Mouse (Mus musculus): ENCODE data around the gene Zbtb8a. TPM values are rescaled to one million over a fixed set of nuclear protein-coding genes. Genes with fewer than 3 reads are reported as not detected.

The Zbtb8a gene
- polyA plus RNA-seq, 1 experiment = 20.7 TPM

GRCm38 (mm10) chr4:129336291-129336690 lies 41.6 kb downstream of the Zbtb8a start:
- no peaks in the 10 kb centered on the region for H3K4me1 ChIP-seq (ENCODE audit: control insufficient read depth, insufficient read depth, low read length)
- no peak for TF ChIP-seq EP300 (IDR thresholded peaks at IDR 0.05; ENCODE audit: insufficient read depth, low read depth, low read length)
- TF ChIP-seq POLR2A (IDR thresholded peaks at IDR 0.05; ENCODE audit: insufficient read depth, low read length) = no peak
- TF ChIP-seq CTCF (IDR thresholded peaks at IDR 0.05; ENCODE audit: low read depth, low read length) = no peak
- H3K9me3 ChIP-seq (replicated peaks; ENCODE audit: control insufficient read depth, insufficient read depth, low read length, poor library complexity, severe bottlenecking) = no peaks in the 10 kb centered on the region
- peak overlapping the region; percentile 77 for H3K9ac ChIP-seq (ENCODE audit: low read depth, poor library complexity, severe bottlenecking)
- H3K4me3 ChIP-seq (ENCODE audit: low read depth, low read length) = peak overlapping the region; percentile 84
- no peaks in the 10 kb centered on the region for H3K27me3 ChIP-seq (ENCODE audit: control insufficient read depth, insufficient read depth, low read length, poor library complexity, severe bottlenecking)
- peak overlapping the region; percentile 94 for H3K27ac ChIP-seq (ENCODE audit: insufficient read depth, low read length)
- H3K36me3 ChIP-seq (ENCODE audit: control insufficient read depth, insufficient read depth, low read length, poor library complexity, severe bottlenecking) = peaks cover 29% of the 10 kb centered on the region

DNA sequence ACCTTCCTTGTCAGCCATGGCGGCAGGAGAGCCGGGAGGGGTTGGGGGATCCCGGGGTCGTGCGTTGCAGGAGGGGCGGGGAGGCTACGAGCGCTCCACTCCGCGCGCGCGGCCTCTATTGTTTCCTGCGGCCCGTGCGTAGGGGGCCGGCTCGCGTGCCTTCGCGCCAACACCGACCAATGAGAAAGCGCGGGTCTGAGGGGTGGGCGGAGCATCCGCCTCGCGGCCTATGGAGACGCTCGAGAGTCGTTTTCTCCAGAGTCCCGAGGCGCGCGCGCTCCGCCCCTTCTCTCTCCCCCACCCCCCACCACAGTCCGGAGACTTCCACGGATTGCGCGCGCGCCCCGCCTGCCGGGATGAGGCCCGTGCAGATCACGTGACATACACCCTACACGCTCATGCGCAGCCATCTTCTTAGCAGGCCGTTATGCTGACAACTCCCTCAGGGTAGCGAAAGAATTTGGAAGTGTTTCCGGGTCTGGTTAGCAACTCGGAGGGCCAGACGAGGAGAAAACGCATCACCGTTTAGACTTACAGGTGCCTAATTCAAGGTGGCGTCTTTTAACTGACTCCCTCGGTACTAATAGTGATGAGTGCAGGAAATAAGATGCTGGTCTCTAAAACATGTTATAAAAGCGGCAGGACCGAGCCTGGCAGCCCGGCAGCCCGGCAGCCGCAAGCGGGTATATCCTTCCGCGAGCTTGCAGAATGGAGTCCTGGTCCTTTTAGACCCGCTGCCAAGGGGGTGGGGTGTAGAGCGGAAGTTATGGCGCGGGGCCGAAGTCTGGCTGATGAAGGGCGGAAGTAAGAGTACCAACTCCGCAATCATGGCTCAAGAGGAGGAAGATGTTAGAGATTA lies 42.5 kb downstream of the Zbtb8a start, which contains the start of the genes Rbbp4 and Zbtb8os:
Gene Rbbp4, minus strand, starts transcription at position 155 of the 859 bp plus-strand sequence.
Gene Zbtb8os, plus strand, starts transcription at position 480 of the 859 bp plus-strand sequence.
- peaks cover 36% of the 10 kb centered on the region for H3K36me3 ChIP-seq (ENCODE audit: control insufficient read depth, insufficient read depth, low read length, poor library complexity, severe bottlenecking)
- H3K9me3 ChIP-seq (replicated peaks; ENCODE audit: control insufficient read depth, insufficient read depth, low read length, poor library complexity, severe bottlenecking) = no peaks in the 10 kb centered on the region
- H3K4me3 ChIP-seq (ENCODE audit: low read depth, low read length) = peak within 1 kb of the TSS; percentile 93
- no peaks in the 10 kb centered on the region for H3K27me3 ChIP-seq (ENCODE audit: control insufficient read depth, insufficient read depth, low read length, poor library complexity, severe bottlenecking)
- TF ChIP-seq EP300 (IDR thresholded peaks at IDR 0.05; ENCODE audit: insufficient read depth, low read depth, low read length) (peak; percentile 71; the same call in 1 of the 2 replicates), POLR2A (IDR thresholded peaks at IDR 0.05; ENCODE audit: insufficient read depth, low read length) (peak; percentile 58), CTCF (IDR thresholded peaks at IDR 0.05; ENCODE audit: low read depth, low read length) (no peak)
- no peaks in the 10 kb centered on the region for H3K4me1 ChIP-seq (ENCODE audit: control insufficient read depth, insufficient read depth, low read length)
- peak within 1 kb of the TSS; percentile 96 for H3K9ac ChIP-seq (ENCODE audit: low read depth, poor library complexity, severe bottlenecking)
- H3K27ac ChIP-seq (ENCODE audit: insufficient read depth, low read length) = peak within 1 kb of the TSS; percentile 94

GRCm38 (mm10) chr4:129334677-129335215 lies 43.2 kb downstream of the Zbtb8a start:
- Histone ChIP-seq H3K9ac (ENCODE audit: low read depth, poor library complexity, severe bottlenecking) (peak overlapping the region; percentile 96), H3K27ac (ENCODE audit: insufficient read depth, low read length) (peak overlapping the region; percentile 22), H3K4me3 (ENCODE audit: low read depth, low read length) (peak overlapping the region; percentile 93), H3K4me1 (ENCODE audit: control insufficient read depth, insufficient read depth, low read length) (no peaks in the 10 kb centered on the region), H3K9me3 (replicated peaks; ENCODE audit: control insufficient read depth, insufficient read depth, low read length, poor library complexity, severe bottlenecking) (no peaks in the 10 kb centered on the region), H3K27me3 (ENCODE audit: control insufficient read depth, insufficient read depth, low read length, poor library complexity, severe bottlenecking) (no peaks in the 10 kb centered on the region), H3K36me3 (ENCODE audit: control insufficient read depth, insufficient read depth, low read length, poor library complexity, severe bottlenecking) (peaks cover 39% of the 10 kb centered on the region)
- TF ChIP-seq CTCF (IDR thresholded peaks at IDR 0.05; ENCODE audit: low read depth, low read length) (no peak), EP300 (IDR thresholded peaks at IDR 0.05; ENCODE audit: insufficient read depth, low read depth, low read length) (no peak), POLR2A (IDR thresholded peaks at IDR 0.05; ENCODE audit: insufficient read depth, low read length) (no peak)

DNA sequence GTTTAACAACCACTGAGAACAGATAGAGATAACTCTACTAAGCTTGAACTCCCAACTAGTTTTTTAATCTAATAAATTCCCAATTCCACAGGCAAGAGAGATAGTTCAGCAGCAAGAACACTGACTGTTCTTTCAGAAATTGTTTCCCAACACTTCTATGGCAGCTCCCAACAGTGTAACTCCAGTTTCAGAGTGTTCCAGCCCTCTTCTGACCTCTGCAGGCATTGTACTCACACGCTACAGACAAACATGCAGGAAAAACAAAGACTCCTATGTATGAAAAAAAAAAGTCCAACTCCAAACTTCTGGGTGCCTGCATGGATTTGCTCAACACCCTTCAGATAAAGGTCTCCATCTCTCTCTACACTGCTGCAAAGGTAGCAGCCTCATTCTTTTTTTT lies 45.1 kb downstream of the Zbtb8a start:
- Histone ChIP-seq H3K9me3 (replicated peaks; ENCODE audit: control insufficient read depth, insufficient read depth, low read length, poor library complexity, severe bottlenecking) (no peaks in the 10 kb centered on the region), H3K36me3 (ENCODE audit: control insufficient read depth, insufficient read depth, low read length, poor library complexity, severe bottlenecking) (peaks cover 55% of the 10 kb centered on the region), H3K4me3 (ENCODE audit: low read depth, low read length) (no peak overlapping the region), H3K27ac (ENCODE audit: insufficient read depth, low read length) (no peak overlapping the region), H3K27me3 (ENCODE audit: control insufficient read depth, insufficient read depth, low read length, poor library complexity, severe bottlenecking) (no peaks in the 10 kb centered on the region), H3K4me1 (ENCODE audit: control insufficient read depth, insufficient read depth, low read length) (no peaks in the 10 kb centered on the region), H3K9ac (ENCODE audit: low read depth, poor library complexity, severe bottlenecking) (peak overlapping the region; percentile 43; the same call in 1 of the 2 replicates)
- TF ChIP-seq CTCF (IDR thresholded peaks at IDR 0.05; ENCODE audit: low read depth, low read length) (no peak), POLR2A (IDR thresholded peaks at IDR 0.05; ENCODE audit: insufficient read depth, low read length) (no peak), EP300 (IDR thresholded peaks at IDR 0.05; ENCODE audit: insufficient read depth, low read depth, low read length) (no peak)

GRCm38 (mm10) chr4:129326191-129326590 lies 51.7 kb downstream of the Zbtb8a start:
- H3K27me3 ChIP-seq (ENCODE audit: control insufficient read depth, insufficient read depth, low read length, poor library complexity, severe bottlenecking) = no peaks in the 10 kb centered on the region
- no peak overlapping the region for H3K4me3 ChIP-seq (ENCODE audit: low read depth, low read length)
- H3K4me1 ChIP-seq (ENCODE audit: control insufficient read depth, insufficient read depth, low read length) = peaks cover 2% of the 10 kb centered on the region
- TF ChIP-seq EP300 (IDR thresholded peaks at IDR 0.05; ENCODE audit: insufficient read depth, low read depth, low read length) = no peak
- no peak for TF ChIP-seq CTCF (IDR thresholded peaks at IDR 0.05; ENCODE audit: low read depth, low read length)
- no peak for TF ChIP-seq POLR2A (IDR thresholded peaks at IDR 0.05; ENCODE audit: insufficient read depth, low read length)
- H3K27ac ChIP-seq (ENCODE audit: insufficient read depth, low read length) = peak overlapping the region; percentile 41
- no peaks in the 10 kb centered on the region for H3K9me3 ChIP-seq (replicated peaks; ENCODE audit: control insufficient read depth, insufficient read depth, low read length, poor library complexity, severe bottlenecking)
- no peak overlapping the region for H3K9ac ChIP-seq (ENCODE audit: low read depth, poor library complexity, severe bottlenecking)
- H3K36me3 ChIP-seq (ENCODE audit: control insufficient read depth, insufficient read depth, low read length, poor library complexity, severe bottlenecking) = peaks cover 70% of the 10 kb centered on the region
